Mouse (Mus musculus) limb, embryonic 13.5 days (tissue): Measurements from ENCODE around the gene Prlh. TPM values are rescaled to one million over a fixed set of nuclear protein-coding genes. Genes with fewer than 3 reads are reported as not detected.

Experiments
- polyA plus RNA-seq: library from polyadenylated mRNA; unstranded; fragments of >200 nt; fragmentation: Nextera tagmentation; extraction: Ambion mirVana; gene quantifications from 2 replicates; pipeline ENCODE4 v1.2.1, GENCODE M21; 2015

Gene Prlh
- polyA plus RNA-seq, 1 experiment from 2014 or later: not detected

Other genes with a start within 250 kb of the Prlh start
- gene Col6a3, start 109.1 kb upstream of the Prlh start, polyA plus RNA-seq: 78.1 and 86.3 TPM in 2 replicates
- gene Mlph, start 38.0 kb upstream of the Prlh start, polyA plus RNA-seq: 0.37 and 0.87 TPM in 2 replicates
- 0.69 and 1.0 TPM in 2 replicates for gene Rab17, start 16.6 kb downstream of the Prlh start, polyA plus RNA-seq
- 35.7 and 37.1 TPM in 2 replicates for gene Lrrfip1, start 45.6 kb downstream of the Prlh start, polyA plus RNA-seq
- 0.88 and 1.3 TPM in 2 replicates for gene Rbm44, start 192.0 kb downstream of the Prlh start, polyA plus RNA-seq
- 2.7 and 3.1 TPM in 2 replicates for gene Ramp1, start 226.7 kb downstream of the Prlh start, polyA plus RNA-seq